Mouse (Mus musculus) MEL (cell line): Measurements from ENCODE around the gene Napepld. TPM values are rescaled to one million over a fixed set of nuclear protein-coding genes. Genes with fewer than 3 reads are reported as not detected.
A peak's percentile ranks its signal among the peaks of the same experiment; 100 is the strongest.

Source experiments
- DNase-seq: peaks from one replicate; pipeline ENCODE4 v3.0.0; 2011; ENCODE audit warnings: low read depth, low spot score
- H3K27ac ChIP-seq: 2 replicates; pipeline ENCODE4 v1.5.1; 2012; ENCODE audit warnings: low read depth, mild to moderate bottlenecking, control low read depth, low read length, moderate library complexity; ENCODE audit not compliant: control insufficient read depth
- H3K27me3 ChIP-seq, 2 experiments: fragments of 150-350 bp in 1 of 2; sonication (generic) in 1 of 2; 2 replicates each; pipeline ENCODE4 v1.6.1; 2012; ENCODE audit warnings: low read length in 2 of 2, mild to moderate bottlenecking in 2 of 2, improper control_type of control experiment in 1 of 2, moderate library complexity in 1 of 2; ENCODE audit not compliant: insufficient read depth in 2 of 2, control insufficient read depth in 1 of 2
- H3K36me3 ChIP-seq, 2 experiments: 2 replicates each; pipeline ENCODE4 v1.6.1; 2012 to 2014; ENCODE audit warnings: low read length in 2 of 2, improper control_type of control experiment in 1 of 2, inconsistent platforms in 1 of 2, mild to moderate bottlenecking in 1 of 2; ENCODE audit not compliant: insufficient read depth in 2 of 2, control insufficient read depth in 1 of 2
- H3K4me1 ChIP-seq, 2 experiments: fragments of 150-350 bp in 1 of 2; sonication (generic) in 1 of 2; 2 replicates each; pipeline ENCODE4 v1.6.1; 2012; ENCODE audit warnings: low read length in 2 of 2, improper control_type of control experiment in 1 of 2, mild to moderate bottlenecking in 1 of 2; ENCODE audit not compliant: insufficient read depth in 2 of 2, control insufficient read depth in 1 of 2
- H3K4me3 ChIP-seq, 2 experiments: fragments of 150-350 bp in 1 of 2; sonication (generic) in 1 of 2; 2 replicates each; pipeline ENCODE4 v1.5.1; 2012; ENCODE audit warnings: low read depth in 2 of 2, low read length in 2 of 2, mild to moderate bottlenecking in 2 of 2, moderate library complexity in 2 of 2, control low read depth in 1 of 2, improper control_type of control experiment in 1 of 2; ENCODE audit not compliant: control insufficient read depth in 1 of 2, insufficient read depth in 1 of 2
- H3K79me2 ChIP-seq: 2 replicates; pipeline ENCODE4 v1.6.1; 2012; ENCODE audit warnings: mild to moderate bottlenecking, low read length, moderate library complexity; ENCODE audit not compliant: control insufficient read depth, poor library complexity, insufficient read depth
- H3K9ac ChIP-seq: 2 replicates; pipeline ENCODE4 v1.6.1; 2012; ENCODE audit warnings: low read depth, mild to moderate bottlenecking, control low read depth, low read length, moderate library complexity; ENCODE audit not compliant: control insufficient read depth, poor library complexity, severe bottlenecking
- H3K9me3 ChIP-seq: fragments of 150-350 bp; sonication (generic); replicated peaks from 2 replicates; pipeline ENCODE4 v1.6.1; 2012; ENCODE audit warnings: mild to moderate bottlenecking, low read length, improper control_type of control experiment, moderate library complexity; ENCODE audit not compliant: insufficient read depth
- CHD1 ChIP-seq: IDR thresholded peaks from 2 replicates; pipeline ENCODE4 v1.6.1; 2012; ENCODE audit warnings: low read depth, mild to moderate bottlenecking, inconsistent platforms, low read length, improper control_type of control experiment
- CTCF ChIP-seq, 3 experiments: IDR thresholded peaks in 2 of 3; conservative IDR thresholded peaks in 1 of 3; 2 replicates each; pipeline ENCODE4 v1.5.1; 2011 to 2012; ENCODE audit warnings: low read length in 3 of 3, low read depth in 2 of 3, mild to moderate bottlenecking in 2 of 3, improper control_type of control experiment in 1 of 3, inconsistent platforms in 1 of 3, mixed read lengths in 1 of 3, moderate library complexity in 1 of 3; ENCODE audit not compliant: control insufficient read depth in 1 of 3, insufficient read depth in 1 of 3, poor library complexity in 1 of 3, severe bottlenecking in 1 of 3
- E2F4 ChIP-seq: IDR thresholded peaks from 2 replicates; pipeline ENCODE4 v1.6.1; 2011; ENCODE audit warnings: low read depth, low read length, improper control_type of control experiment, borderline replicate concordance
- ELF1 ChIP-seq: IDR thresholded peaks from 2 replicates; pipeline ENCODE4 v1.6.1; 2014; ENCODE audit warnings: low read depth, mild to moderate bottlenecking, inconsistent platforms, low read length, improper control_type of control experiment, moderate library complexity
- EP300 ChIP-seq, 2 experiments: IDR thresholded peaks; 2 replicates each; pipeline ENCODE4 v1.6.1; 2011; ENCODE audit warnings: improper control_type of control experiment in 2 of 2, low read length in 2 of 2, low read depth in 1 of 2, mild to moderate bottlenecking in 1 of 2
- HCFC1 ChIP-seq: IDR thresholded peaks from 2 replicates; pipeline ENCODE4 v1.6.1; 2012; ENCODE audit warnings: low read depth, mild to moderate bottlenecking, inconsistent platforms, low read length, improper control_type of control experiment, moderate library complexity
- KAT2A ChIP-seq: conservative IDR thresholded peaks from 2 replicates; pipeline ENCODE4 v1.6.1; 2012; ENCODE audit warnings: low read depth, low read length, improper control_type of control experiment, inconsistent platforms
- MAFK ChIP-seq: IDR thresholded peaks from 2 replicates; pipeline ENCODE4 v1.6.1; 2011; ENCODE audit warnings: low read depth, mild to moderate bottlenecking, low read length, improper control_type of control experiment, borderline replicate concordance
- MXI1 ChIP-seq: IDR thresholded peaks from 2 replicates; pipeline ENCODE4 v1.6.1; 2011; ENCODE audit warnings: mild to moderate bottlenecking, low read depth, low read length, improper control_type of control experiment
- MYC ChIP-seq: IDR thresholded peaks from 2 replicates; pipeline ENCODE4 v1.6.1; 2011; ENCODE audit warnings: low read depth, mild to moderate bottlenecking, low read length, improper control_type of control experiment, moderate library complexity
- NELFE ChIP-seq: IDR thresholded peaks from 2 replicates; pipeline ENCODE4 v1.6.1; 2011; ENCODE audit warnings: low read depth, low read length, improper control_type of control experiment
- POLR2A ChIP-seq, 2 experiments: IDR thresholded peaks; 2 replicates each; pipeline ENCODE4 v1.6.1; 2011 to 2012; ENCODE audit warnings: low read length in 2 of 2, mild to moderate bottlenecking in 2 of 2, control low read depth in 1 of 2, improper control_type of control experiment in 1 of 2, low read depth in 1 of 2, moderate library complexity in 1 of 2; ENCODE audit not compliant: control insufficient read depth in 1 of 2, insufficient read depth in 1 of 2, poor library complexity in 1 of 2
- RAD21 ChIP-seq: IDR thresholded peaks from 2 replicates; pipeline ENCODE4 v1.6.1; 2011; ENCODE audit warnings: mild to moderate bottlenecking, low read depth, low read length, improper control_type of control experiment
- SIN3A ChIP-seq: IDR thresholded peaks from 2 replicates; pipeline ENCODE4 v1.6.1; 2012; ENCODE audit warnings: low read length, improper control_type of control experiment, inconsistent platforms
- SMC3 ChIP-seq: IDR thresholded peaks from 2 replicates; pipeline ENCODE4 v1.6.1; 2011; ENCODE audit warnings: low read depth, low read length, improper control_type of control experiment
- TBP ChIP-seq: IDR thresholded peaks from 2 replicates; pipeline ENCODE4 v1.8.0; 2011; ENCODE audit warnings: low read depth, low read length, improper control_type of control experiment
- TCF12 ChIP-seq: IDR thresholded peaks from 2 replicates; pipeline ENCODE4 v1.6.1; 2014; ENCODE audit warnings: low read depth, mild to moderate bottlenecking, inconsistent platforms, low read length, improper control_type of control experiment, moderate library complexity
- UBTF ChIP-seq: IDR thresholded peaks from 2 replicates; pipeline ENCODE4 v1.6.1; 2012; ENCODE audit warnings: low read depth, mild to moderate bottlenecking, inconsistent platforms, low read length, improper control_type of control experiment, moderate library complexity, borderline replicate concordance; ENCODE audit not compliant: insufficient read depth
- ZC3H11A ChIP-seq: IDR thresholded peaks from 2 replicates; pipeline ENCODE4 v1.6.1; 2012; ENCODE audit warnings: low read depth, mild to moderate bottlenecking, inconsistent platforms, low read length, improper control_type of control experiment
- polyA plus RNA-seq, 2 experiments: library from polyadenylated mRNA; stranded (reverse) in 1 of 2; unstranded in 1 of 2; fragments of >175 nt in 1 of 2; fragments of >200 nt in 1 of 2; gene quantifications; 2 replicates each; pipeline versions ENCODE4 v1.2.1 to v1.2.4; 2012; ENCODE audit warnings: low replicate concordance in 2 of 2, low read depth in 1 of 2; ENCODE audit not compliant: insufficient read length in 2 of 2, insufficient read depth in 1 of 2, missing spikeins in 1 of 2
- total RNA-seq: library from RNA; depleted of rRNA; stranded (reverse); fragments of 300-350 nt; gene quantifications from 2 replicates; pipeline ENCODE4 v1.2.3, GENCODE M21; 2012

Gene Napepld
- total and polyA plus RNA-seq, 3 experiments: 1.5 to 3.0 TPM; not detected in 1

DNA sequence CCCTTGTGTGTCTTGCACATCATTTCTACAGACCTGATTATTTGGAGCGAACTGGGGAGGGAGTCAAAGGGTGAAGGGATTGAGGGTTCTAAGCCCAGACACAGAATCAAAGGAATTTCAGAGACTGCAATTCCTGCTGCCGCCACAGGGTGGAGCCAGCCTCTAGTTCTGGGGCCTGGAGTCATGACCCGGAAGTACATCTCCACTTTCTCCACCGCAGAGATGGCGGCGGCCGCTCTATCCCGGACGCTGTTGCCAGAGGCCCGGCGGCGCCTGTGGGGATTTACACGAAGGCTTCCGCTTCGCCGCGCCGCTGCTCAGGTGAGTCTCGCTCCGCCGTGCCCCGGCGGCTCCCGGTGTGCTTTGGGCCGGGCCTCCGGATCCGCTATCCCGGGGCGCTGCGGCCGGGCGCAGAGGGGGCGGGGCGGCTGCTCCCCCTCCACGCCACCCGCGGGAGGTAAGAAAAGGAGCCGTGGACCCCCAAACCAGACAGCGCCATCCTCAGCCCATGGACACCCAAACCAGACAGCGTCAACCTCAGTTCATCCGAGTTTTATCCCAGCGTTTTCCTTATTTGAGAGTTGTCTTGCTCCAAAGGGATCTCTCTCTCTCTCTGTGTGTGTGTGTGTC is 35.9 kb upstream of the Napepld start, which contains the start of gene Pmpcb:
Pmpcb (plus strand) TSS at position 186 of the 630 bp plus-strand sequence.
- peak; percentile 96 for DNase-seq
- Histone ChIP-seq H3K4me3 (peak within 1 kb of the TSS; percentile 77 to 96), H3K27me3 (no peaks in the 10 kb centered on the region), H3K79me2 (peaks cover 16% of the 10 kb centered on the region), H3K36me3 (peaks cover 0 to 9% of the 10 kb centered on the region in 2 experiments; a peak in 3 of 4 replicates), H3K9ac (peak within 1 kb of the TSS; percentile 97), H3K9me3 (no peaks in the 10 kb centered on the region)
- TF ChIP-seq NELFE: peak; percentile 72
- peak; percentile 26; the same call in 1 of the 2 replicates for TF ChIP-seq MYC
- TF ChIP-seq SIN3A: peak; percentile 72
- TF ChIP-seq HCFC1: peak; percentile 93
- TF ChIP-seq CTCF (IDR thresholded peaks at IDR 0.05 in 2 of 3, conservative IDR thresholded peaks at IDR 0.05 in 1 of 3; ENCODE audit: control insufficient read depth in 1 of 3, insufficient read depth in 1 of 3, low read depth in 2 of 3, low read length in 3 of 3, poor library complexity in 1 of 3, severe bottlenecking in 1 of 3): peak; percentile 85 to 91 (median 86)
- 0 out of 2 replicates have a peak, but pooled peaks have one; percentile 46 for TF ChIP-seq UBTF
- no peak for TF ChIP-seq E2F4
- 0 out of 2 replicates have a peak, but pooled peaks have one; percentile 35 for TF ChIP-seq TCF12
- peak; percentile 63 for TF ChIP-seq SMC3
- TF ChIP-seq RAD21: peak; percentile 51
- no peak for TF ChIP-seq CHD1
- TF ChIP-seq POLR2A (IDR thresholded peaks at IDR 0.05; ENCODE audit: control insufficient read depth in 1 of 2, insufficient read depth in 1 of 2, low read depth in 1 of 2, low read length in 2 of 2, poor library complexity in 1 of 2): peak; percentile 76 to 83
- TF ChIP-seq TBP: peak; percentile 78; the same call in 1 of the 2 replicates
- TF ChIP-seq KAT2A: peak; percentile 73; the same call in 1 of the 2 replicates
- peak; percentile 44; the same call in 1 of the 2 replicates for TF ChIP-seq ZC3H11A
- peak; percentile 30 for TF ChIP-seq MXI1
- peak; percentile 87 for TF ChIP-seq ELF1
- no peak for TF ChIP-seq EP300 (IDR thresholded peaks at IDR 0.05; ENCODE audit: low read depth in 1 of 2, low read length in 2 of 2)
- TF ChIP-seq MAFK: no peak
- TF ChIP-seq, all 39 proteins: peak for 15
- peaks cover 0 to 14% of the 10 kb centered on the region in 2 experiments; a peak in 3 of 4 replicates for H3K4me1 ChIP-seq
- peak within 1 kb of the TSS; percentile 55; the same call in 1 of the 2 replicates for H3K27ac ChIP-seq

DNA sequence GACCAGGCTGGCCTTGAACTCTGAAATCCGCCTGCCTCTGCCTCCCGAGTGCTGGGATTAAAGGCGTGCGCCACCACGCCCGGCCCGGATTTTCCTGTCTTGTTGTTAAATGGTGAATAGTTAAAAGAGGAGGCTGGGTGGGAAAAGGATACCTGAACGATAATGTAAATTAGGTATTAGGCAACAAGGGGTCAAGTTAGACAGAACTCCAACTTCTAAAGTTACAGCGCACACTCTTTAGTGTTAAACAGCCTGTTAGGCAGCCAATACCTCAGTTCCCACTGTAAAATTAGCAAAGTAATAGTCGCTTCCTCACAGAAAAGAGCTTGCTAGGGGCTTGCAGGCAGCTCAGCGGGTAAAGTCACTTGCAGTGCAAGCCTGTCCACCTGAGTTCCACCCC is 34.9 kb upstream of the Napepld start:
- peaks cover 0 to 9% of the 10 kb centered on the region in 2 experiments; a peak in 2 of 4 replicates for H3K36me3 ChIP-seq
- peak; percentile 59 for DNase-seq
- H3K27ac ChIP-seq: peak overlapping the region; percentile 33
- H3K4me1 ChIP-seq: peaks cover 0 to 14% of the 10 kb centered on the region in 2 experiments; a peak in 3 of 4 replicates
- H3K9me3 ChIP-seq: no peaks in the 10 kb centered on the region
- TF ChIP-seq MXI1: peak; percentile 22; the same call in 1 of the 2 replicates
- no peak for TF ChIP-seq ZC3H11A
- TF ChIP-seq, all 39 proteins: peak for 1
- peak overlapping the region; percentile 54 for H3K9ac ChIP-seq
- H3K79me2 ChIP-seq: peaks cover 16% of the 10 kb centered on the region
- H3K4me3 ChIP-seq: peak overlapping the region; percentile 48 to 95
- no peaks in the 10 kb centered on the region for H3K27me3 ChIP-seq
